ENCODE assay signal across 12 mouse cellular contexts in the genomic region with DNA sequence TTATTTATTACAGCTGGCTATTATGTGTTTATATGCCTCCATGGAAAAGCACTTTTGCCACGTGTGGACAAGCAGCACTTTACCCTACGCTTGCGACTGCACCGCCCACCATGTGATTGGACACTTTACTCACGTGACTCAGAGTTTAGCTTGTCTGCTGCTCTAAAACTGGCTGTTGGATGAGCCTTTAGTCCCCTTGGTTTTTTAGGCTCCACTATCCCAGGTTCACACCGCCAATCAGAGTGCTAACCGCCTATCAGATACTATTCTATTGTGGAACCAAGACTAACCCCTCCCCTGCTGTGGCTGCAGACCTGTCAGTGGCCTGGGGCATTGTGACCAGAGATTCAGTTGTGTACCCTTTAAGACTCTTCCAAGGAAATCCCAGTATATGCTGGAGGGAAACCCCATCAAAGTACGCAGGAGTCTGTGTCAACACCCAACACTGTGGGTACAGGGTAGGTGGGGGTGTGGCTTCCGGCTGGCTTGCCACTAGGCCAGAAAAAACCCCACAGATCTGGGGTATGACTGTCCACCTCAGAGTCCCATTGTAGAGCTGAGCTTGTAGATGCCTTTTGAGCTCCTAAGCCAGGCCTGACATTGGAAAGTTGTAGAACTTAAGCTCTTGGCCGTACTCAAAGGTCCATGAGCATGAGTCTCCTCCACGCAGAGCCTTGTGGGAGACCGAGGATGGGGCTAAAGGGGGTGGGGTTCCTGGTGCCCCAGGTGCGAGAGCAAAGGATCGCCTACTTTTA. TPM values are rescaled to one million over a fixed set of nuclear protein-coding genes. Genes with fewer than 3 reads are reported as not detected.
DNase-seq lines count a peak whose midpoint lies in the region; ATAC-seq and TF ChIP-seq lines count a peak whose summit lies in the region.
"Had no signal": no experiment of that assay in that cellular context is flagged by ENCODE, and none has a peak within 500 bp of the region (broad histone marks: within the 10 kb centered on the region; RNA-seq: fewer than 3 reads in every experiment).

No protein-coding gene starts in this region.

- TF ChIP-seq RAD21 in MEL (IDR thresholded peaks at IDR 0.05; ENCODE audit: low read depth, low read length): no peak

- peak overlapping the region; percentile 42 to 61 for H3K4me3 ChIP-seq in MEL (ENCODE audit: control insufficient read depth in 1 of 2, insufficient read depth in 1 of 2, low read depth in 2 of 2, low read length in 2 of 2)
- H3K4me3 ChIP-seq in liver, embryonic 16.5 days (ENCODE audit: low read depth, low read length): no peak overlapping the region
- H3K4me3 ChIP-seq in small intestine, adult 2 months (ENCODE audit: low read depth, low read length): no peak overlapping the region
- H3K4me3 ChIP-seq: forebrain, embryonic 13.5 days; heart, embryonic 13.5 days had no signal

- TF ChIP-seq POLR2A in MEL (IDR thresholded peaks at IDR 0.05; ENCODE audit: control insufficient read depth in 1 of 2, insufficient read depth in 1 of 2, low read depth in 1 of 2, low read length in 2 of 2, poor library complexity in 1 of 2): peak in 1 of 2 experiments; percentile 57; a peak in 2 of 4 replicates
- TF ChIP-seq POLR2A in small intestine, adult 2 months (IDR thresholded peaks at IDR 0.05; ENCODE audit: low read depth, low read length): no peak

- no peak for ATAC-seq in liver, embryonic 16.5 days (ENCODE audit: low read depth)
- no peak for ATAC-seq in cerebellum, adult (ENCODE audit: insufficient number of reproducible peaks, low FRiP score, low TSS enrichment)
- ATAC-seq: forebrain, embryonic 13.5 days had no signal

- peak overlapping the region; percentile 84 for H3K9ac ChIP-seq in MEL (ENCODE audit: control insufficient read depth, low read depth, low read length, poor library complexity, severe bottlenecking)
- H3K9ac ChIP-seq in liver, embryonic 16.5 days (ENCODE audit: low read depth, low read length): no peak overlapping the region
- H3K9ac ChIP-seq: forebrain, embryonic 13.5 days; heart, embryonic 13.5 days had no signal

- H3K4me2 ChIP-seq in liver, embryonic 16.5 days (ENCODE audit: low read depth, low read length): no peak overlapping the region
- H3K4me2 ChIP-seq: forebrain, embryonic 13.5 days; heart, embryonic 13.5 days had no signal

- no peaks in the 10 kb centered on the region for H3K9me3 ChIP-seq in MEL (replicated peaks; ENCODE audit: insufficient read depth, low read length)
- no peaks in the 10 kb centered on the region for H3K9me3 ChIP-seq in liver, embryonic 16.5 days (replicated peaks; ENCODE audit: control insufficient read depth, low read length)
- H3K9me3 ChIP-seq: forebrain, embryonic 13.5 days; heart, embryonic 13.5 days had no signal

- H3K27me3 ChIP-seq in MEL (ENCODE audit: control insufficient read depth in 1 of 2, insufficient read depth in 2 of 2, low read length in 2 of 2): no peaks in the 10 kb centered on the region
- no peaks in the 10 kb centered on the region for H3K27me3 ChIP-seq in liver, embryonic 16.5 days (ENCODE audit: control insufficient read depth, insufficient read depth, low read depth, low read length)
- no peaks in the 10 kb centered on the region for H3K27me3 ChIP-seq in small intestine, adult 2 months (ENCODE audit: control insufficient read depth, insufficient read depth, low read length)
- H3K27me3 ChIP-seq: forebrain, embryonic 13.5 days; heart, embryonic 13.5 days had no signal

- no peaks in the 10 kb centered on the region; the same call in 1 of the 2 replicates for H3K79me2 ChIP-seq in MEL (ENCODE audit: control insufficient read depth, insufficient read depth, low read length, poor library complexity)

- no peak for TF ChIP-seq CTCF in MEL (IDR thresholded peaks at IDR 0.05 in 2 of 3, conservative IDR thresholded peaks at IDR 0.05 in 1 of 3; ENCODE audit: control insufficient read depth in 1 of 3, insufficient read depth in 1 of 3, low read depth in 2 of 3, low read length in 3 of 3, poor library complexity in 1 of 3, severe bottlenecking in 1 of 3)
- TF ChIP-seq CTCF in small intestine, adult 2 months (IDR thresholded peaks at IDR 0.05; ENCODE audit: extremely low read depth, insufficient read length, insufficient replicate concordance, low read depth, low read length): no peak

- peaks cover 0 to 22% of the 10 kb centered on the region in 2 experiments; a peak in 2 of 4 replicates for H3K36me3 ChIP-seq in MEL (ENCODE audit: control insufficient read depth in 1 of 2, insufficient read depth in 2 of 2, low read length in 2 of 2)
- H3K36me3 ChIP-seq in liver, embryonic 16.5 days (ENCODE audit: control insufficient read depth, insufficient read depth): no peaks in the 10 kb centered on the region
- H3K36me3 ChIP-seq in small intestine, adult 2 months (ENCODE audit: control insufficient read depth, insufficient read depth, low read length): no peaks in the 10 kb centered on the region
- H3K36me3 ChIP-seq: heart, embryonic 13.5 days had no signal

- DNase-seq in 416B (ENCODE audit: low read depth): peak; percentile 83
- peak; percentile 92 for DNase-seq in MEL (ENCODE audit: low read depth, low spot score)
- no peak for DNase-seq in ovary, adult 18-20 months (ENCODE audit: low spot score)
- DNase-seq in urinary bladder, adult 18-20 months (ENCODE audit: low spot score in 2 of 2): no peak
- DNase-seq in adrenal gland, adult 2 months: no peak
- DNase-seq: cerebellum, postnatal 25 days; kidney, adult 8-10 months had no signal

- peak overlapping the region; percentile 89 for H3K27ac ChIP-seq in MEL (ENCODE audit: control insufficient read depth, low read depth, low read length)
- 0 out of 2 replicates have a peak overlapping the region, but pooled peaks have one; percentile 11 for H3K27ac ChIP-seq in liver, embryonic 16.5 days (ENCODE audit: low read length)
- H3K27ac ChIP-seq in small intestine, adult 2 months (ENCODE audit: insufficient read depth, low read depth, low read length): peak overlapping the region; percentile 65
- H3K27ac ChIP-seq: forebrain, embryonic 13.5 days had no signal

- 39% methylated on average over 14 of the region's 14 CpGs for WGBS in liver, embryonic 16.5 days (ENCODE audit: insufficient replicate concordance)
- WGBS in small intestine, adult 2 months: 73% methylated on average over 14 of the region's 14 CpGs

- H3K4me1 ChIP-seq in MEL (ENCODE audit: control insufficient read depth in 1 of 2, insufficient read depth in 2 of 2, low read length in 2 of 2): peaks cover 6 to 48% of the 10 kb centered on the region in 2 experiments
- peaks cover 41% of the 10 kb centered on the region for H3K4me1 ChIP-seq in liver, embryonic 16.5 days (ENCODE audit: control insufficient read depth, low read depth, low read length)
- H3K4me1 ChIP-seq in small intestine, adult 2 months (ENCODE audit: control insufficient read depth, insufficient read depth, insufficient read length, low read length): peaks cover 43% of the 10 kb centered on the region

- TF ChIP-seq EP300 in MEL (IDR thresholded peaks at IDR 0.05; ENCODE audit: low read depth in 1 of 2, low read length in 2 of 2): no peak

TF ChIP-seq in MEL, 35 proteins besides CTCF, POLR2A, EP300 and RAD21 (continues in another document):
- TF ChIP-seq TBP (IDR thresholded peaks at IDR 0.05; ENCODE audit: low read depth, low read length): peak; percentile 64
- TF ChIP-seq SMC3 (IDR thresholded peaks at IDR 0.05; ENCODE audit: low read depth, low read length): no peak
- peak; percentile 5; the same call in 1 of the 2 replicates for TF ChIP-seq ETS1 (IDR thresholded peaks at IDR 0.05; ENCODE audit: low read depth, low read length)
- TF ChIP-seq BHLHE40 (IDR thresholded peaks at IDR 0.05; ENCODE audit: borderline replicate concordance, low read depth, low read length): peak; percentile 81; the same call in 1 of the 2 replicates
- no peak for TF ChIP-seq GABPA (IDR thresholded peaks at IDR 0.05; ENCODE audit: low read depth, low read length)
- 0 out of 2 replicates have a peak, but pooled peaks have one; percentile 50 for TF ChIP-seq HCFC1 (IDR thresholded peaks at IDR 0.05; ENCODE audit: low read depth, low read length)
- TF ChIP-seq SIN3A (IDR thresholded peaks at IDR 0.05; ENCODE audit: low read length): peak; percentile 71
- TF ChIP-seq MAZ (IDR thresholded peaks at IDR 0.05; ENCODE audit: low read depth, low read length): peak; percentile 10; the same call in 1 of the 2 replicates
- no peak for TF ChIP-seq CHD1 (IDR thresholded peaks at IDR 0.05; ENCODE audit: low read depth, low read length)
- TF ChIP-seq ZMIZ1 (IDR thresholded peaks at IDR 0.05; ENCODE audit: low read depth, low read length): no peak; the same call in 1 of the 2 replicates
- TF ChIP-seq NELFE (IDR thresholded peaks at IDR 0.05; ENCODE audit: low read depth, low read length): no peak
- no peak for TF ChIP-seq RCOR1 (IDR thresholded peaks at IDR 0.05; ENCODE audit: low read depth, low read length)
- TF ChIP-seq E2F4 (IDR thresholded peaks at IDR 0.05; ENCODE audit: borderline replicate concordance, low read depth, low read length): no peak
- peak; percentile 96 for TF ChIP-seq USF1 (IDR thresholded peaks at IDR 0.05; ENCODE audit: low read depth, low read length)
- peak; percentile 93 for TF ChIP-seq MYC (IDR thresholded peaks at IDR 0.05; ENCODE audit: low read depth, low read length)
- peak; percentile 98 for TF ChIP-seq MAX (IDR thresholded peaks at IDR 0.05; ENCODE audit: low read length)
- peak; percentile 68 to 88 for TF ChIP-seq USF2 (IDR thresholded peaks at IDR 0.05; ENCODE audit: borderline replicate concordance in 1 of 2, insufficient read depth in 1 of 2, low read depth in 1 of 2, low read length in 2 of 2)
- TF ChIP-seq GATA1 (IDR thresholded peaks at IDR 0.05; ENCODE audit: low read depth, low read length): 0 out of 2 replicates have a peak, but pooled peaks have one; percentile 16

RNA-seq across cellular contexts. Expression of a gene that starts 32.8 kb away (rescaled TPM):
- 0.07 and 0.23 TPM in 2 replicates for total RNA-seq in MEL (2012; rRNA removed)
- polyA plus RNA-seq in MEL (2012; ENCODE audit: insufficient read depth in 1 of 2, insufficient read length in 2 of 2, low read depth in 1 of 2, low replicate concordance in 2 of 2, missing spikeins in 1 of 2): under 1 TPM in 1 of 2 experiments, not detected in 1; 0.39 TPM
- polyA plus RNA-seq in liver, embryonic 16.5 days (2015; fragmentation: Nextera tagmentation; extraction: Ambion mirVana): 7.7 and 8.1 TPM in 2 replicates
- polyA plus RNA-seq in small intestine, adult 2 months (2012; rRNA removed): 14.0 and 16.3 TPM in 2 replicates
- total RNA-seq in adrenal gland, adult 2 months (2021): 1 to 10 TPM; 2.6 to 3.4 TPM
- 10.0 and 17.2 TPM in 2 replicates for polyA plus RNA-seq in adrenal gland, adult 2 months (2012; rRNA removed)

RNA-seq across cellular contexts. Expression of a gene that starts 45.8 kb away (rescaled TPM):
- 119 and 143 TPM in 2 replicates for total RNA-seq in MEL (2012; rRNA removed)
- 100 to 1,000 TPM; 147 to 233 TPM for polyA plus RNA-seq in MEL (2012; ENCODE audit: insufficient read depth in 1 of 2, insufficient read length in 2 of 2, low read depth in 1 of 2, low replicate concordance in 2 of 2, missing spikeins in 1 of 2)
- 33.3 and 48.5 TPM in 2 replicates for polyA plus RNA-seq in liver, embryonic 16.5 days (2015; fragmentation: Nextera tagmentation; extraction: Ambion mirVana)
- 153 and 260 TPM in 2 replicates for polyA plus RNA-seq in small intestine, adult 2 months (2012; rRNA removed)
- total RNA-seq in adrenal gland, adult 2 months (2021): 100 to 1,000 TPM; 220 to 280 TPM
- polyA plus RNA-seq in adrenal gland, adult 2 months (2012; rRNA removed): 331 and 392 TPM in 2 replicates

Comparison
In these comparisons a context has a peak if more than half of its experiments do, and no peak if none do; other contexts are left out.
1. DNase-seq: peak in 416B (single experiment) and MEL (single experiment); none in ovary, adult 18-20 months (single experiment), urinary bladder, adult 18-20 months (0 of 2) and adrenal gland, adult 2 months (single experiment).
2. H3K27ac ChIP-seq: peak in every context shown above with its lines; median percentile 89 in MEL; 65 in small intestine, adult 2 months; 11 in liver, embryonic 16.5 days.
3. H3K4me3 ChIP-seq: peak in MEL (2 of 2); none in liver, embryonic 16.5 days (single experiment) and small intestine, adult 2 months (single experiment).